Mouse (Mus musculus) urinary bladder, postnatal 25 days (tissue): ENCODE results near the gene St8sia1.

Experiments
- DNase-seq: peaks from one replicate; pipeline ENCODE4 v3.0.0; 2022; ENCODE audit warnings: low spot score

The St8sia1 gene

DNA sequence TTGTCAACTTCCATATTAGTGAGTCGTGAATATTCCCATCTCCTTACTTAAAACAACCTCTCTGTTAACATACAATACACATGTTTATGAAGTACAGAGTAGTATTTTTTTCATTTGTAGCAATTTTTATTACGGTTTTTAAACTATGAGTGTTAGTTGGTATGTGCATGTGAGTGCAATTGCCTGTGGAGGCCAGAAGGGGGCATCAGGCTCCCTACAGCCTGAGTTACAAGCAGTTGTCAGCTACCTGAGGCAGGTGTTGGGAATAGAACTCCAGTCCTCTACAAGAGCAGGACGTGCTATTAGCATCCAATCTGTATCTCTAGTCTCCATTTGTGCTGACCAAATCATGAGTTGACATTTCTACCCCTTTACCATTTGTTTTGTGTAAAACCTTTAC, 19.8 kb downstream of the St8sia1 start:
- DNase-seq: no peak

- no peak for DNase-seq
Measured at GRCm38 (mm10) chr6:142943419-142943818, 20.8 kb downstream of the St8sia1 start.

- DNase-seq: no peak
Measured at GRCm38 (mm10) chr6:142941596-142942381, 22.5 kb downstream of the St8sia1 start.

DNA sequence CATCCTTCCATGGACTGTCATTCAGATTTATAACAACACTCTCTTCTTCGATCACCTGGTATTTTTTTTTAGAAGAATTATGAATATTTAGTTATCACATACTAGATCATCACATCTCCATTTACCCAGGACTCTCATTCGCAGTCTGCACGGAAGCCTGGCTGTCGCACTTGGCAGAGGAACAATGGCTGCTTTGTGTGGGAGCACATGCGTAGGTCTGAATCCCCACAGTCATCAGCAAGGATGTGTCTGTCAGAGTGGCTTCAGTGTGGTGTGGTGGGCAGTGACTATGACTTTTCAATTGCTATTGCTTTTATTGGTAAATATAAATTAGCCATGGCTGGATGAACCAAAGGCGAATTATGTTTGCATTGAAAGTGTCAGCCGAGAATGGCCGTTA, 23.2 kb downstream of the St8sia1 start:
- DNase-seq: no peak

DNA sequence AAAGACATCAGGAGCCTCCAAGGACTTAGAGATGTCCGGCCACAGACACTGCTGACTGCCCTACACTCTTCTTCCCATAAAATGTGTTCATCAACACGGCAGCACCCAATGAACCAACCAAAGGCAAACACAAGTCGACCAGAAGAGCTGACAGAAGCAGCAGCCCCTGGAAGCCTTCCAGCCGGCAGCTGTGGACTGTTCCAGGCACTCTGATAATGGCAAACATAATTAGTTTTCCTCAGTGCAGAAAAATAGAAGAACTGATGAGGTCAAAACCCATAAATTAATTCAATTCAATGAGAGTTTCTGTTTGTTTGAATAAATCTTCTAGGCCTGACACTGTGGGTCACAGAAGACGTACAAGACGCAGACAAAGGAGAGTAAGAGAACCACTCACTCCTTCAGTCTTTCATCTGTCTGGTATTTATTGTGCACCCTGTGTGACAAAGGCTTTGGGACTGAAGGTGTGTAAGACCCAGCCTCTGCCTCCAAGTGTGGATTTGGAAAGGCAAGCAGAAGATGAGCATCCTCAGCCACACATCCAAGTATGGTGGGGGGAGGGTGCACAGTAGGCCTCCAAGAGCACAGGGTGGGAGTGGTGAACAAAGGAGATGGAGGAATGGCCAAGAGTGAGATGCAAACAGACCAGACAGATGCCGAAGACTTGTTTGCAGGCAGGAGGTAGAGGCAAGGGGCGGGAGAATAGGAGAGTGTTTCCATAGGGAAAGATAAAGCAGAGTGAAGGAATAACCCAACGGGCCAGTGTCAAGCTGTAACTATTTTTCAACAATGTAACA, 25.5 kb downstream of the St8sia1 start:
- no peak for DNase-seq

GRCm38 (mm10) chr6:142938074-142938473, 26.2 kb downstream of the St8sia1 start:
- no peak for DNase-seq

GRCm38 (mm10) chr6:142932582-142932981, 31.7 kb downstream of the St8sia1 start:
- no peak for DNase-seq

- no peak for DNase-seq
Measured at GRCm38 (mm10) chr6:142932144-142932543, 32.1 kb downstream of the St8sia1 start.

DNA sequence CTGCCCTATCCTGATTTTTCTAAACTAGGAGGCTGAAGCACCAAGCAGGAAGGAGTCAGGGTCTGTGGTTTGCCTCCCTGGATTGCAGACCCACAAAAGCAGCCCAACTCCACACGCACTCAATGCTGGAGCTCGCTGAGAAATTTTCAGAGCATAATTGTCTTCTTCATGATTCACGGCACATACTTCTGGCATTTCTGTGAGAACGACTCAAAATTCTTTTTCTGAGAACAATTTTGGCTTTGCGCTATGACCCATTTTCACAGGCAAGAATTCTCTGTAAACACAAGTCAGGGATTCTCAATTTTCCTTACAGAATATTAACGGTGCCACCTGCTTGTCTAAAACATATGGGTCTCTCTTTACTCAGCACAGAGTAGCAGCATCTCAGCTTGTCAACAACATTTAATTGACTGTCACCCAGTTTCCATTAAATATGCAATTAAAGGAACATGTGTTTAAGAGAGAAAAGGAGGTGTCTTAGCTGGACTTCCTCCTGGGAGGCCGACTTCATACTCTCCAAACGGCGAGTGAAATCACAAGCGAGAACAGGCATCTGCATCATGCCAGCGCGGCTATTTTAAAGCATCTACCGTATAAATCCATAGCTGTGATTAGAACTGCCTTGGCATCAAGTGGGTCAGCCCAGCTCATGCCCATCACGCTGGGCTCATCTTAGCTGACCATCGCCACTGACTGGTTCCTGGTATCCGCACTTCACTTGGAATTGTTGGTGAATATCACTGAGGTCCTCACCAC, 35.5 kb downstream of the St8sia1 start:
- no peak for DNase-seq

DNA sequence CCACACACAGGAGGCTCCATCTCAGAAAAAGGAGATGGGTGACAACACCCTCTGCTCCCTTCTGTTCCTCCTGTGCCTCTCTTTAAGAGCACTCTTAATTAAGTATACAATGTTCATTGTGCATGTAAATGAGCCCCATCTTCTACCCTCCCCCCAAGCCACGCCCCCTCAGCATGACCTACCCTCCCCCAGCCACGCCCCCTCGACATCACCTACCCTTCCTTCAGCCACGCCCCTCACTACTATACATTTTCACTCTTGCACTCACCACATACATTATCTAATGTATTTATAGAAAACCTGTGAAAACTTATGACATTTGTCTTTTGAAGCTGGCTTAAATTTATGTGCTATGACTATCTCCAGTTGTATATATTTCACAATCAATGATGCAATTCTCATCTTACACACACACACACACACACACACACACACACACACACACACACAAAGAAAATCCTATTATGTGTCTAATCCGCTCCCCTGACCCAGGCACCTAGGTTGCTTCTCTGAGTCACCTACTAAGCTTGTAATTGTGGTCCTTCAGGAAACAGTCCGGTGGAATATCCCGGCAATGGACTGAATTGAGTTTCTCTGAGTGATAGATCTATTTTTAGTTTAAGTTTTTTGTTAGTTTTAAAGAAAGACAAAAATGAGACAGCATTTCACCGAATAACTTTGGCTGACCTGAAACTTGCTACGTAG, 37.2 kb downstream of the St8sia1 start:
- DNase-seq: no peak

- DNase-seq: no peak
Measured at GRCm38 (mm10) chr6:142925921-142926320, 38.3 kb downstream of the St8sia1 start.

- DNase-seq: no peak
Measured at GRCm38 (mm10) chr6:142925374-142925773, 38.9 kb downstream of the St8sia1 start.

GRCm38 (mm10) chr6:142920901-142921300, 43.4 kb downstream of the St8sia1 start:
- DNase-seq: no peak

DNA sequence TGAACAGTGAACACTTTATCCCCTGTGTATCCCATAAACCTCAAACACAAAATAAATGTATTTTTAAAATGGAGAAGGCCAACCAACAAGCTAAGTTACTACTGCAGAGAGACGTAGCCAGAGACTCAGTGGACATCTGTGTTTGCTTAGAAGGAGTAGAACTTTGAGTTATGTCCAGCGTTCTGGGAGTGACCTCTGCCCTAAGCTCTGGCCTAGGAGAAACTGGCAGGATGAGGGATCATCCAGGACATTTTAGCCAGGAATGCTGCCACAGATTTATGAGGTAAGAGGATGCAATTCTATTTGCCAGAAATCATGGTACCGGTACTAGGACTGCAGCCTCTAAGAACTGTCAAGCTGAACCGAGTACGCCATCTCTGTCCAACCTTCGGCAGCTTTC, 45.6 kb downstream of the St8sia1 start:
- no peak for DNase-seq

GRCm38 (mm10) chr6:142917471-142917901, 46.8 kb downstream of the St8sia1 start:
- no peak for DNase-seq

GRCm38 (mm10) chr6:142916271-142916941, 47.8 kb downstream of the St8sia1 start:
- no peak for DNase-seq

DNA sequence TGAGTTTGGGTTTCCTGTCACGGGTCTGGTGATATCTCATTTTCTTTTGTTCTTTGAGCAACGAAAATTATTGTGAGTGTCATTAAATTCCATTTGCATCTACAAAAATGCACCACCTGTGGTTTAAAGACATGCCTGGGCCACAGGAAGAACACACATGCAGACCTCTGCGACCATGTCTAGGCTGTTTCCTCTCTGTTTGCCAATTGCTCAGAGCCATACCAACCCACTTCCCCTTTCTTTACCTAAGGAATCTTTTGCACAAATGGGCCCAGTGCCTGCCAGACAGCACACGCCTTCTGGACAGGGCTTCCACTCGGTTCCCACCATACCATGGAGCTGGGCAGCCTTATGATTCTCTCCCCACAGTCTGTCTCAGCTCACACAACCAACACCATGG, 48.8 kb downstream of the St8sia1 start:
- DNase-seq: no peak

DNA sequence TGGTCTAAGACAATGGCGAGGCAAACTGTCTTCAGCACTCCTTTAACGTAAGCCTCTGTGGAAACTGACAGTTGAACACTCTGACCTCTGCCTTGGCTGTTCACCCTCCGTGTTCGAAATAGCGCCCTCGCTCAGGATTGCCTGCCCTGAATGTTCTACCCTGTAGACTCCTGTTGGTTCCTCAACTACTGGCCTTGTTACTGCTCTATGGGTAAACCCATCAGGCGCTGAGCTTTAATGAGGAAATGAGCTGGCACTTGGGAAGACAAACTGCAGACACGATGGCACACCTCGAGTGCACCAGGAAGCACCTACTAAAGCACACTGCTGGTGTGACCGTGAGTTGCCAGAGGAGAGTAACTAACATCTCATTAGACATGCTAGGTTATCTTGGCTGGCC, 49.6 kb downstream of the St8sia1 start:
- DNase-seq: no peak

- no peak for DNase-seq
Measured at GRCm38 (mm10) chr6:142911263-142911662, 53.0 kb downstream of the St8sia1 start.

GRCm38 (mm10) chr6:142910721-142911120, 53.5 kb downstream of the St8sia1 start:
- no peak for DNase-seq

GRCm38 (mm10) chr6:142909771-142910105, 54.5 kb downstream of the St8sia1 start:
- DNase-seq: no peak
